Mouse (Mus musculus) C2C12 (cell line): ENCODE measurements around the gene Nceh1. TPM values are rescaled to one million over a fixed set of nuclear protein-coding genes. Genes with fewer than 3 reads are reported as not detected.

ENCODE experiments used
- H3K27me3 ChIP-seq: one replicate; pipeline ENCODE4 v1.6.1; 2011; ENCODE audit not compliant: control insufficient read depth, insufficient read depth, insufficient read length
- H3K36me3 ChIP-seq: one replicate; pipeline ENCODE4 v1.6.1; 2011; ENCODE audit not compliant: control insufficient read depth, insufficient read depth
- H3K4me3 ChIP-seq: one replicate; pipeline ENCODE4 v1.5.1; 2011; ENCODE audit warnings: mild to moderate bottlenecking, control low read depth; ENCODE audit not compliant: poor library complexity, insufficient read depth, severe bottlenecking
- H3K79me2 ChIP-seq: one replicate; pipeline ENCODE4 v1.6.1; 2011; ENCODE audit not compliant: control insufficient read depth, insufficient read depth
- H3K79me3 ChIP-seq: one replicate; pipeline ENCODE4 v1.6.1; 2011; ENCODE audit warnings: low read depth, control low read depth
- H3ac ChIP-seq: one replicate; pipeline ENCODE3; 2011; ENCODE audit warnings: low read depth; ENCODE audit not compliant: control insufficient read depth, insufficient read length
- CEBPB ChIP-seq: IDR thresholded peaks from one replicate; pipeline ENCODE4 v1.6.1; 2011; ENCODE audit warnings: low read depth, mild to moderate bottlenecking, control low read depth, moderate library complexity
- CTCF ChIP-seq: IDR thresholded peaks from one replicate; pipeline ENCODE4 v1.5.1; 2011; ENCODE audit not compliant: control insufficient read depth, insufficient read depth, insufficient read length
- FOSL1 ChIP-seq: IDR thresholded peaks from one replicate; pipeline ENCODE4 v1.8.0; 2011; ENCODE audit warnings: mild to moderate bottlenecking, low read length; ENCODE audit not compliant: poor library complexity, insufficient read depth, severe bottlenecking
- MAX ChIP-seq: IDR thresholded peaks from one replicate; pipeline ENCODE4 v1.6.1; 2011; ENCODE audit warnings: mild to moderate bottlenecking, control low read depth
- MYOD1 ChIP-seq: IDR thresholded peaks from one replicate; pipeline ENCODE4 v1.6.1; 2011; ENCODE audit warnings: low read depth; ENCODE audit not compliant: control insufficient read depth, insufficient read length
- MYOG ChIP-seq: IDR thresholded peaks from one replicate; pipeline ENCODE4 v1.6.1; 2011; ENCODE audit not compliant: control insufficient read depth, insufficient read length; ENCODE audit errors: extremely low read depth
- USF1 ChIP-seq: IDR thresholded peaks from one replicate; pipeline ENCODE4 v1.6.1; 2011; ENCODE audit warnings: low read depth, mild to moderate bottlenecking, control low read depth, moderate library complexity
- polyA plus RNA-seq: library from polyadenylated mRNA; unstranded; fragments of >200 nt; fragmentation: generic; extraction: Trizol; gene quantifications from one replicate; pipeline ENCODE4 v1.2.1, GENCODE M21; 2012; ENCODE audit warnings: missing spikeins

Nceh1 gene
- polyA plus RNA-seq, 1 experiment = 8.3 TPM

DNA sequence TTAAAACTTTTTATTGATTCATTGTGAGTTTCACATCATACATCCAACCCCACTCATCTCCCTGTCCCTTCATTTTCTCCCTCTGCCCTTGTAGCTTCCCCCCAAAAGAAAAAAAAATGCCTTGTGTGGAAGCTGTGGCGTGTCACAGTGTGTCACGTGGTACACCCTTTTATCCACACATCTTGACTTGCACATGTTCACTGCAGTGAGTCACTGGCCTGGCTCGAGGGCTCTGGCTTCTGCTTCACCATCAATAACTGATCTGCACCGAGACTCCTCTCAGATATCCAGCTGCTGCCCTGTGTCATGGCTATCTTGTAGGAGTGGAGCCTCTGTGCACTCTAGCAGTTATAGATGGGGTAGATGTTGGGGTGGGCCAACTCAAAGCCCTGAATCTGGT, 12.4 kb downstream of the Nceh1 start:
- Histone ChIP-seq H3ac (no peak overlapping the region), H3K4me3 (no peak overlapping the region), H3K27me3 (no peaks in the 10 kb centered on the region), H3K79me3 (no peaks in the 10 kb centered on the region), H3K36me3 (no peaks in the 10 kb centered on the region), H3K79me2 (no peaks in the 10 kb centered on the region)
- TF ChIP-seq CEBPB = no peak
- peak; percentile 96 for TF ChIP-seq USF1
- peak; percentile 35 for TF ChIP-seq MAX
- peak; percentile 71 for TF ChIP-seq MYOD1

DNA sequence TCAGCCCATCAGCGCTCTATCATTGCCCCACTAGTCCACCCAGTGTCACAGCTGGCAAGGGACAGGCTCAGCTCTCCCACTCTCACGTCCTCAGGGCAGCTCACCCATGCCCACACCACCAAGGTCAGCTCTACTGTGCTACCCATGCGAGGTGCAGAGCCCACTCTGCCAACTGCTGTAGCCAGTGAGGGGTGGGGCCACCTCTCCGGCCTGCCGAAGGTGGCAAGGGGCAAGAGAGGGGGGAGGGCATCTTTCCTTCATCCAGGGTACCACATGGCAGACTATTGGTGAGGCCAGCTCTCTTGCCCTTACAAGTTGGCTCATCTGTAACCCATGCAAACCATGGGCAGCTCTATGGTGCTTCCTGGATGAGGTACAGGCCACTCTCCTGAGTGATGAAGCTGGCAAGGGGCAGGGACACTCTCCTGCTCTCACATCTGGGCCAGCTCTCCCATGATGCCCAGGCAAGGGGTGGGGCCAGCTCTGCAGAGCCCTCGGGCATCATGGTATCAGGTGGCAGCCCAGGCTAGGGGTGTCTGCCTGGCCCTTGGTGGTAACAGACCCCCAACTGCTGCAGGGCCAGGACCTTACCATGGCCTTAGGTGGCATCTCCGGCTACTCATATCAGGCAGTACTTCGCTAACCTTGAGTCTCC, 12.9 kb downstream of the Nceh1 start:
- TF ChIP-seq MYOD1 (no peak), USF1 (no peak), CEBPB (no peak), FOSL1 (no peak), MYOG (no peak), MAX (no peak)
- Histone ChIP-seq H3K4me3 (no peak overlapping the region), H3K79me3 (no peaks in the 10 kb centered on the region), H3K36me3 (no peaks in the 10 kb centered on the region), H3ac (no peak overlapping the region), H3K27me3 (no peaks in the 10 kb centered on the region), H3K79me2 (no peaks in the 10 kb centered on the region)

DNA sequence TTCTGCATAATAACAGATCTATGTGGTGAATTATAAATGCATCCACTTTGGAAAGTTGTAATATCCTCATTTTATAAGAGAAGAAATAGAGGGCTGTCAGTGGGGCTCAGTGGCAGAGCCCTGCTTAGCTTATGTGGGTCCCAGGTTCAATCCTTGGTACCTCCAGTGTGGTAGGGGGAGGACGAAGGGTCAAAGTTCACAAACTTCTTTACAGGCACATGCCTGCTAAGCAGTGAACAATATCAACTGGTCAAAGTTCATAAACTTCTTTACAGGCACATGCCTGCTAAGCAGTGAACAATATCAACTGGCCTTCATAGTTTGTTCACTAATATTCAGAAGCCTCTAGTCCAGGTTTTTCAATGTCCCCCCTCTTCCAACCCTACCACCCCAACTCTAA, 13.8 kb downstream of the Nceh1 start:
- TF ChIP-seq FOSL1 = no peak
- TF ChIP-seq MYOD1 = no peak
- no peak for TF ChIP-seq CEBPB
- TF ChIP-seq MYOG = no peak
- TF ChIP-seq MAX = no peak
- no peak for TF ChIP-seq USF1
- no peak for TF ChIP-seq CTCF
- Histone ChIP-seq H3K79me3 (no peaks in the 10 kb centered on the region), H3K36me3 (no peaks in the 10 kb centered on the region), H3K4me3 (no peak overlapping the region), H3ac (no peak overlapping the region), H3K79me2 (no peaks in the 10 kb centered on the region), H3K27me3 (no peaks in the 10 kb centered on the region)

DNA sequence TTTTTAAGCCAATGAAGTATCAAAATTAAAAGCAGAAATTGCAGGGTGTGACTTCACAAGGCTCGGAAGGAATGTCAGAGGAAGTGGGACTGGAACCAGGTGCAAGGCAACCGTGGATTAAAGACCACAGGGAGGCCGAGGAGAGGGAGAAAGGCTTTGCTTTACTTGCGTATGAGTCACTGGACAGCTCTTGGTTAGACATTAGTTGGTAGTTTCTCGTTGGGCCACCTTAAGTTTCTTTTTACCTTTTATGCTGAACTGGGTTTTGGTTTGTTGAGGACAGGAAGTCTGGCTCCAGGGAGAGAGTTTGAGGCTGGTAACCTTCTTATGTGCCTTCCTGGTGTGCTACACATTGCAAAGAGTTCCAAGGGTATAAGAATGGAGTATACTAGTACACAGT, 15.1 kb downstream of the Nceh1 start:
- H3K4me3 ChIP-seq = no peak overlapping the region
- TF ChIP-seq MYOG (no peak), USF1 (no peak), CEBPB (no peak), MYOD1 (no peak), CTCF (no peak), MAX (no peak), FOSL1 (no peak)
- no peak overlapping the region for H3ac ChIP-seq
- no peaks in the 10 kb centered on the region for H3K36me3 ChIP-seq
- no peaks in the 10 kb centered on the region for H3K79me2 ChIP-seq
- no peaks in the 10 kb centered on the region for H3K79me3 ChIP-seq
- no peaks in the 10 kb centered on the region for H3K27me3 ChIP-seq

DNA sequence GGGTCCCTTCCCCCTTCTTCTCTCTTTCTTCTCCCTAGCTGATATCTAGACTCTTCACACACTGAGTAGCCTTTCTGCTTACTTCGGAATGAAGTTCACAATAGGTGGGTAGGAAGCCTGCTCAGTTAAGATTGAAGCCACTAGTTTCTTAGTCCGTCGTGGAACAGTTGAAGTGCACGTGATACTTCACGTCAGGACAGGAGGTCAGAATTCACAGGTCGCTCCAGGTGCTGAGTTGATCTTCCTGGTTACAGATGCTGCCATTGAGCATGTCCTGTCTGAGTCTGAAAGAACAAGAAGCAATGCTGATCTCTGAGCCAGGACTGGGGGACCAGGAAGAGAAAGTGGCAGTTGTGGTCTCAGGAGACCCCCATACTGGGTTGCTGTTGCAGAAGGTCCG, 16.4 kb downstream of the Nceh1 start:
- H3K79me2 ChIP-seq = no peaks in the 10 kb centered on the region
- no peak overlapping the region for H3ac ChIP-seq
- no peak for TF ChIP-seq CTCF
- no peak for TF ChIP-seq FOSL1
- TF ChIP-seq MYOD1 = no peak
- no peak for TF ChIP-seq USF1
- no peak for TF ChIP-seq MYOG
- no peaks in the 10 kb centered on the region for H3K27me3 ChIP-seq
- H3K4me3 ChIP-seq = no peak overlapping the region
- H3K36me3 ChIP-seq = peaks cover 2% of the 10 kb centered on the region
- no peaks in the 10 kb centered on the region for H3K79me3 ChIP-seq

DNA sequence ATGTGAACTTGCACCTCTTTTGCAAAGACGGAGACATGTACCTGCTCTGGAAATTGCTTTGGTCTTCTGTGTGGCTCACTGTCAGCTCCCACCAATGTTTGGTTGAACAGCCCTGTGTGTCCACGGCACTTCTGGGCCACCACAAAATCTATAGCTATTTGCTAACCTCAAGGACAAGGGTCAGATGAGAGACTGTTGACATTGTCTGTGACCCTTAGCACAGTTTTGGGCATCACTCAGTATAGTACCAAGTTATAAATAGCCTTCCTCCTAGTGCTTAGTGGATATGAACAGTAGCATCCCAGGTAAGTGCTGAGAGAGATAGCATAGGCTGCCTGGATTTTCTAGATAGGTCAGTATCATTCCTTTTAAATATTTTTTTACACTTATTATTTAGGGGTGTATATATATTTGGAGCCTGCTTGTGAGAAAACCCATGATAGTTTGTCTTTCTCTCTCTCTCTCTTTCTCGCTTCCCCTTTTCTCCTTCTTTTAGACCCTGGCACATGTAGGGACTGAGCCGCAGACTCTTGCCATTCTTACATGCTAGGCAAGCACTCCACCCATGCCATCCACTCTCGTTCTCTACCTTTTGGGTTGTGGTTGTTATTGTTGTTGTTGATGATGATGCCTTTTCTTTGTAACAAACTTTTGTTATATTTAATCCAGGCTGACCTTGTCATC, 19.1 kb downstream of the Nceh1 start:
- no peak for TF ChIP-seq FOSL1
- TF ChIP-seq CEBPB = no peak
- TF ChIP-seq MYOD1 = no peak
- no peak for TF ChIP-seq CTCF
- no peak for TF ChIP-seq MYOG
- TF ChIP-seq MAX = no peak
- no peak for TF ChIP-seq USF1
- no peaks in the 10 kb centered on the region for H3K79me2 ChIP-seq

More for the DNA sequence above, 19.1 kb downstream of the Nceh1 start:
- Histone ChIP-seq H3K4me3 (no peak overlapping the region), H3K27me3 (no peaks in the 10 kb centered on the region), H3ac (no peak overlapping the region), H3K79me3 (no peaks in the 10 kb centered on the region), H3K36me3 (peaks cover 2% of the 10 kb centered on the region)
